Mouse (Mus musculus): ENCODE measurements around the gene Cd84.

- TF ChIP-seq TAL1 (IDR thresholded peaks at IDR 0.05; ENCODE audit: low read length) (no peak), GATA1 (IDR thresholded peaks at IDR 0.05; ENCODE audit: low read length) (no peak)
Observed at GRCm38 (mm10) chr1:171796185-171796584, 43.3 kb upstream of the Cd84 start.
